Mouse (Mus musculus) cerebellum, postnatal 25 days (tissue): ENCODE results near the gene Rbx1.

ENCODE experiments used
- DNase-seq, 2 experiments: peaks; one replicate each; pipeline ENCODE4 v3.0.0; 2021; ENCODE audit warnings: mixed read lengths in 2 of 2

Rbx1 gene

GRCm38 (mm10) chr15:81485483-81485882 is 19.4 kb downstream of the Rbx1 start:
- no peak for DNase-seq

- no peak for DNase-seq
These were observed 37.4 kb downstream of the Rbx1 start for GRCm38 (mm10) chr15:81503466-81503865.

- DNase-seq = no peak
These were observed 37.9 kb downstream of the Rbx1 start for GRCm38 (mm10) chr15:81503995-81504394.

GRCm38 (mm10) chr15:81507201-81507600 is 41.1 kb downstream of the Rbx1 start:
- peak in 1 of 2 experiments; percentile 23 for DNase-seq

GRCm38 (mm10) chr15:81510621-81511020 is 44.5 kb downstream of the Rbx1 start:
- DNase-seq = no peak

GRCm38 (mm10) chr15:81511601-81512261 is 45.6 kb downstream of the Rbx1 start:
- no peak for DNase-seq

- peak; percentile 74 to 82 for DNase-seq
These were observed 48.2 kb downstream of the Rbx1 start for GRCm38 (mm10) chr15:81514111-81514971.

- DNase-seq = no peak
These were observed 49.1 kb downstream of the Rbx1 start for GRCm38 (mm10) chr15:81515221-81515620.

- DNase-seq = no peak
These were observed 51.9 kb downstream of the Rbx1 start for GRCm38 (mm10) chr15:81518031-81518430.

GRCm38 (mm10) chr15:81518761-81519160 is 52.7 kb downstream of the Rbx1 start:
- no peak for DNase-seq

GRCm38 (mm10) chr15:81522036-81522751 is 56.1 kb downstream of the Rbx1 start:
- peak; percentile 75 to 78 for DNase-seq

GRCm38 (mm10) chr15:81522761-81523168 is 56.7 kb downstream of the Rbx1 start:
- no peak for DNase-seq

- peak; percentile 97 for DNase-seq
These were observed 57.2 kb downstream of the Rbx1 start for GRCm38 (mm10) chr15:81523169-81523871.

GRCm38 (mm10) chr15:81523901-81524300 is 57.8 kb downstream of the Rbx1 start:
- peak; percentile 21 to 23 for DNase-seq
